Mouse (Mus musculus) lung, postnatal 0 days (tissue): ENCODE data around the gene Rtn1. TPM values are rescaled to one million over a fixed set of nuclear protein-coding genes. Genes with fewer than 3 reads are reported as not detected.

Experiments used
- ATAC-seq: fragments of 200-750 bp; cut with Nextera tagmentation; 2 replicates; pipeline ENCODE4 v1.8.0; 2017; ENCODE audit warnings: moderate library complexity
- DNase-seq: peaks from one replicate; pipeline ENCODE4 v3.0.0-alpha.2; 2016; ENCODE audit warnings: low spot score
- H3K27ac ChIP-seq: fragments of 300-500 bp; sonication (generic); 2 replicates; pipeline ENCODE4 v1.5.1; 2014; ENCODE audit warnings: antibody characterized with exemption, mild to moderate bottlenecking, low read length, mixed read lengths
- H3K27me3 ChIP-seq: fragments of 300-500 bp; sonication (generic); replicated peaks from 2 replicates; pipeline ENCODE4 v1.6.1; 2014; ENCODE audit warnings: low read length, mixed read lengths; ENCODE audit not compliant: insufficient read depth
- H3K36me3 ChIP-seq: fragments of 300-500 bp; sonication (generic); 2 replicates; pipeline ENCODE4 v1.6.1; 2014; ENCODE audit warnings: low read length, mixed read lengths; ENCODE audit not compliant: insufficient read depth
- H3K4me1 ChIP-seq: fragments of 300-500 bp; sonication (generic); 2 replicates; pipeline ENCODE4 v1.6.1; 2014; ENCODE audit warnings: antibody characterized with exemption, low read depth, low read length, mixed read lengths; ENCODE audit not compliant: insufficient read depth
- H3K4me2 ChIP-seq: fragments of 300-500 bp; sonication (generic); replicated peaks from 2 replicates; pipeline ENCODE4 v1.6.1; 2014; ENCODE audit warnings: low read depth, mild to moderate bottlenecking, low read length, moderate library complexity, mixed read lengths
- H3K4me3 ChIP-seq: fragments of 300-500 bp; sonication (generic); 2 replicates; pipeline ENCODE4 v1.5.1; 2014; ENCODE audit warnings: low read depth, low read length
- H3K9ac ChIP-seq: fragments of 300-500 bp; sonication (generic); replicated peaks from 2 replicates; pipeline ENCODE4 v1.6.1; 2014; ENCODE audit warnings: low read depth, mild to moderate bottlenecking
- H3K9me3 ChIP-seq: fragments of 300-500 bp; sonication (generic); 2 replicates; pipeline ENCODE4 v1.6.1; 2016; ENCODE audit warnings: low read length, mixed read lengths
- CTCF ChIP-seq: IDR thresholded peaks from 2 replicates; pipeline ENCODE4 v1.5.1; 2016; ENCODE audit warnings: antibody characterized with exemption, mild to moderate bottlenecking
- EP300 ChIP-seq: IDR thresholded peaks from 2 replicates; pipeline ENCODE4 v1.6.1; 2016; ENCODE audit warnings: antibody characterized with exemption, mild to moderate bottlenecking, control low read depth
- WGBS: fragments of 180-500 bp; shearing (Covaris S2); extraction: QIAGEN DNeasy Blood & Tissue Kit; methylation state at CpG from one replicate; pipeline ENCODE4 v1.1.7; 2014; 5-methylcytosine and 5-hydroxymethylcytosine counted together
- polyA plus RNA-seq: library from polyadenylated mRNA; unstranded; fragments of >200 nt; fragmentation: Nextera tagmentation; extraction: Ambion mirVana; gene quantifications from 2 replicates; pipeline ENCODE4 v1.2.1, GENCODE M21; 2015

The Rtn1 gene
- polyA plus RNA-seq, 1 experiment from 2014 or later, result 12.2 TPM

DNA sequence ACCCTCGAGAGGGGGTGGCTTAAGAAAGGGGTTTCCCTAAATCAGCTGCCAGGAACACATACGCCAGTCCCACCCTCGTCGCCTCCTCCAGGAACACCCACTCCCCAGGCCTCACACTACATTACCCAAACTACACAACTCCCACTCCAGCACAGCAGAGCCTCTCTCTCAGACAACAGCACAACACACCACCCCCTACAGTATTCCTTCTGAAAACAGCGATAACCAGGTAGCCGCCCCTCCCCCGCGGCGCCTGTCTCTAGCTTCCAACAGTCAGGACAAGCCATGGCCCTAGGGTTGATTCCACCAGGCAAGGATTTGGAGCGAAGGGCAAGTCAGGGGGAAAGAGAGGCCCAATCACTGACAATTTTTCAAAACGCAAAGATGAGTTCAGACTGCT lies 1.7 kb downstream of the Rtn1 start:
- H3K27me3 ChIP-seq, result peaks cover 2% of the 10 kb centered on the region; the same call in 1 of the 2 replicates
- H3K27ac ChIP-seq, result no peak overlapping the region
- H3K9ac ChIP-seq, result no peak overlapping the region
- no peak for TF ChIP-seq EP300
- no peak for TF ChIP-seq CTCF
- ATAC-seq, result no peak
- H3K4me1 ChIP-seq, result peaks cover 6% of the 10 kb centered on the region
- peak overlapping the region; percentile 50; the same call in 1 of the 2 replicates for H3K4me3 ChIP-seq
- H3K4me2 ChIP-seq, result peak overlapping the region; percentile 89
- H3K36me3 ChIP-seq, result no peaks in the 10 kb centered on the region
- no peak for DNase-seq
- no peaks in the 10 kb centered on the region for H3K9me3 ChIP-seq
- 19% methylated on average over 11 of the region's 11 CpGs for WGBS

DNA sequence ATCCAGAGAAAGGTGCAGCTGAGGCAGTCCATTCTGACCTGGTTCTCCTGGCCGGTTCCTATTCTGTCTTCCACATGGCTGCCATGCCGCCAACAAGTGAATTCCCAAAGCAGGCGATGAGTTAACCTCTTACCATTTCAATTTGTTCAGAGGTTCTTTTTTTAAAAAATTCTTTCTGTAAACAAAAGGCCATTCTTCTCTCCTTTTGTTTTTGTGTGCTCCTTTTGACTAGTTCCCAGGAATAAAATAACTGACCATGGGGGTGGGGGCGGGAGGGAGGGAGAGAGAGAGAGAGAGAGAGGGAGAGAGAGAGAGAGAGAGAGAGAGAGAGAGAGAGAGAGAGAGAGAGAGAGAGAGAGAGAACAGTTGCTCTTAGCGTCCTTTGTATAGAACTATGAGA lies 3.8 kb downstream of the Rtn1 start:
- no peak for DNase-seq
- peaks cover 2% of the 10 kb centered on the region; the same call in 1 of the 2 replicates for H3K27me3 ChIP-seq
- no peaks in the 10 kb centered on the region for H3K9me3 ChIP-seq
- no peak overlapping the region for H3K4me3 ChIP-seq
- no peak for ATAC-seq
- TF ChIP-seq EP300, result no peak
- no peak for TF ChIP-seq CTCF
- WGBS, result 52% methylated on average over 5 of the region's 5 CpGs
- H3K4me2 ChIP-seq, result no peak overlapping the region
- H3K27ac ChIP-seq, result no peak overlapping the region
- H3K9ac ChIP-seq, result no peak overlapping the region
- H3K36me3 ChIP-seq, result no peaks in the 10 kb centered on the region
- peaks cover 6% of the 10 kb centered on the region for H3K4me1 ChIP-seq

DNA sequence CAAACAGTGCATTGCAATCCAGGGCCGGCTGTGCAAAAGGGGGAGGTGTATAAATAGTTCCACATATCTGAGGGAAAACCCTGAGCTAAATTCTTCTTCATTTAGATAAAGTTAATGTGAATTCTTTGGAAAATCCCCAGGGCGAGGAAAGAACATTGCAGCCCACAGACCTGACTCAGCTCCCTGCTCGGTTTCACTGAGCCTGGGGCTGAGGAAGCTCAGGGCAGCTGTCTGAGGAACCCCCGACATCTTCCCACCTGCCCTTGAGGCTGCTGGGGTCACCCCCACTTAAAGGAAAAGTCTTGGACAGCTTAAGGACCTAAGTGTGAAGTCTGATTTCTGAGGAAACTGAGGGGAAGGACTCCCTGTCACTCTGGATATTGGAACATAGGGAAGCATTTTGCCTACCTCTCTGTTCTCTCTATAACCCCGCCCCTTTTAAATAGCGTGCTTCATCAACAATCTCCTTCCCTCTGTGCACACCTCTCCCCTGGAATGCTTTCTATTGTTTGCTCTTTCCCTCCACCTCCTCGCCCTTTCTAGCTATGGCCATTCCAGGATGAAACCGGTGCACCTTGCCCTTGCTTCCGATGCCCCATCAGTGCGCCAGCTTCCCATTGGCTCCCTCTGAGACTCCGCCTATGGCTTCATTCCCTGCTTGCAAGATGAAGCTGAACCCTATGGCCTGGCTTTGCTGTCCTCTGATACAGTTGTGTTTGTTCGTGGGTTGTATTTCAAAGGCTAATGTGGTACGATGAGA lies 15.6 kb downstream of the Rtn1 start:
- no peak overlapping the region for H3K4me2 ChIP-seq
- H3K9me3 ChIP-seq, result no peaks in the 10 kb centered on the region
- TF ChIP-seq EP300 (no peak), CTCF (no peak)
- H3K4me1 ChIP-seq, result no peaks in the 10 kb centered on the region
- H3K4me3 ChIP-seq, result no peak overlapping the region
- H3K9ac ChIP-seq, result no peak overlapping the region
- H3K27ac ChIP-seq, result no peak overlapping the region
- 50% methylated on average over 13 of the region's 13 CpGs for WGBS
- no peaks in the 10 kb centered on the region for H3K36me3 ChIP-seq
- ATAC-seq, result no peak
- no peaks in the 10 kb centered on the region for H3K27me3 ChIP-seq
- no peak for DNase-seq

DNA sequence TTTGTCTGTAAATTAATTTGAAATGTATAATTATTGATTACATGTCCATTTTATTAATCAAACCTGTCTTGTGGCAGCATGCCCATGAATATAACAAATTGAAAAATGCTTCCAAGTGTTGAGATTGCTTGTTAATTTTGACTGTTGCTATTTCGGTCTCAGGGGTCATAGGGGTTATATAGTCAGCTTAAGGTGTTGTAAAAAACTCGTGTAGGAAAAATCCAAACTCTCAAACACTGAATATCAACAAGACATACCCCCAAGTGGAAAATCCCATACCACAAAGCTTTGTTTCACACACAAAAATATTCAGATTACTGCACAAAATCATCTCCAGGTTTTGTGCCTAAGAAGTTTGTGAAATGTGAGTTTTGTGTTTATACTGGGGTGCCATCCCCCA lies 18.5 kb downstream of the Rtn1 start:
- Histone ChIP-seq H3K4me3 (no peak overlapping the region), H3K27me3 (no peaks in the 10 kb centered on the region), H3K27ac (no peak overlapping the region), H3K4me2 (no peak overlapping the region), H3K9ac (no peak overlapping the region), H3K4me1 (no peaks in the 10 kb centered on the region), H3K36me3 (no peaks in the 10 kb centered on the region), H3K9me3 (no peaks in the 10 kb centered on the region)
- 49% methylated on average over 2 of the region's 2 CpGs for WGBS
- TF ChIP-seq CTCF (no peak), EP300 (no peak)
- ATAC-seq (no peak), DNase-seq (no peak)

DNA sequence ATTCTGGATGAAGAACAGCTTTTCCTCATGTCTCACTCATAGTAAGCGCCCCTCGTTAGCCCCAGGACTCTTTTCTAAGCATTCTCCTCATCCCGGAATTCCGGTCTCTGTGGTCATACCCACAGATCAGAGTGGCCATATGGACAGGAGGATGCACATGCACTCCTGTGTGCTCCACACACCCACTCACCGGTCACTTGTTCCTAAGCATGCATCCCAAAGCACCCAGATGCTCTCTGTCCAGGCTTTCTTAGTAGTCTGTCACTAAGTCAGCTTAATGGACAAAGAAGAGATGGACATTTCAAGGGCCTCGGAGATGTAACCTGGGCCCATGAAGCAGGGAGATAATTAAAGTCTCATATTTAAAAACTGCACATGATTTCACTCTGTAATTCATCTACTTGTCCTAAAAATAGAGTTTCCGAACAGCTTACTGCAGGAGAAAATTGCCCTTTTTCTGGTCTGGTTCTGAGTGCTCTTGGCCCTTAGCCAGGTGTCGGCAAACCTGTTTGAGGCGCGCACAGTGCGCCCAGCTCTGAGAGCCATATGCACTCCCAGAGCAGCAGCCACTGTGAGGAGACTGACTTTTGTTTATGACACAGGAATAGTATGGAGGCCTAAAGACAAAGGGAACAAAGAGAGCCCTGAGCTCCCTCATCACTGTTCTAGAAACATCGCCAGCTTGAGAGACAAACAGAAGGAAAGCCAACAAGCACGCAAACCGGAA lies 19.3 kb downstream of the Rtn1 start:
- WGBS, result 54% methylated on average over 14 of the region's 14 CpGs

DNA sequence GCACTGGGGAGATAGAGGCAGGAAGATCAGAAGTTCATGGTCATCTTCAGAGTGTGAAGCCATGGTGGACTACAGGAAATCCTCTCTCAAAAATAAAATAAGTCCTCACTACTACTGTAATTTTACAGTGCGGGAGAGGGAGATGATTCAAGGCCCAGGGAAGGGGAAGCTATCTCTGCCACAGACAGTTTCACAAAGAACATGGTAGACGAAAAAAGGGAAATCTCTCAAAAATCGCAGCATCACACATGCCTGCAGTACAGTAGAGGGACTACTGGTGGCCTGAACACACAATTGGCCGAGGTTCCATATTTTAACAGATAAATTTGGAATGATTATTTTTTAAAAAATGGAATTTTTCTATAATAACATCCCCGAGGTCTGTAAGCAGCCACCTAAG lies 20.0 kb downstream of the Rtn1 start:
- Histone ChIP-seq H3K36me3 (no peaks in the 10 kb centered on the region), H3K27me3 (no peaks in the 10 kb centered on the region), H3K9ac (no peak overlapping the region), H3K27ac (no peak overlapping the region), H3K4me1 (no peaks in the 10 kb centered on the region), H3K9me3 (no peaks in the 10 kb centered on the region), H3K4me2 (no peak overlapping the region), H3K4me3 (no peak overlapping the region)
- no peak for ATAC-seq
- WGBS, result 90% methylated on average over 5 of the region's 5 CpGs
- TF ChIP-seq CTCF (no peak), EP300 (no peak)
- DNase-seq, result no peak

More for the DNA sequence above, 19.3 kb downstream of the Rtn1 start:
- DNase-seq, result peak; percentile 14
- no peaks in the 10 kb centered on the region for H3K4me1 ChIP-seq
- no peaks in the 10 kb centered on the region for H3K36me3 ChIP-seq
- H3K4me3 ChIP-seq, result no peak overlapping the region
- H3K27ac ChIP-seq, result no peak overlapping the region
- H3K4me2 ChIP-seq, result no peak overlapping the region
- H3K27me3 ChIP-seq, result no peaks in the 10 kb centered on the region
- no peak for TF ChIP-seq CTCF
- no peak for ATAC-seq
- H3K9ac ChIP-seq, result no peak overlapping the region
- no peaks in the 10 kb centered on the region for H3K9me3 ChIP-seq
